ENCODE assay signal across 11 mouse cellular contexts in the genomic region with DNA sequence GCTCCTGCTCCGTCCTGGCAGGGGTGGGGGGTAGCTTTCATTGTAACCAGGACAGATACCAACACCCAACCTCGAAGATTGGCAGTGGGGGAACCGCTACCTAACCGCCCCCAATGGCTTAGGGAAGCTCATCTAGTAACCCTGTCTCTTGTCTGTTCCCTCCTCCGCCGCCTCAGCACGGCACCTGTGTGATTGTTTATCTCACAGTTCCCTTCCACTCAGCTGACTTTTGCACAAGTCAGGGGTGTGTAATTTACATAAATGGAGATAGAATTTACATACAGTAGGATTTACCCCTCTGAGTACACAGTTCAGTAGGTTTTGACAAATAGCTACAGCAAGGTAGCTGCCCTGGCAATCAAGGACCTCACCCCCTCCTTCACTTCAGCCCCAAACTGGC.
"Had no signal": no experiment of that assay in that cellular context is flagged by ENCODE, and none has a peak within 500 bp of the region (broad histone marks: within the 10 kb centered on the region; RNA-seq: fewer than 3 reads in every experiment).

No protein-coding gene starts in this region.

- H3K27ac ChIP-seq: intestine, embryonic 15.5 days; layer of hippocampus, adult 2 months; limb, embryonic 13.5 days; liver, embryonic 14.5 days; neural tube, embryonic 15.5 days had no signal

- DNase-seq: kidney, adult 18-20 months; kidney, postnatal 10 days; kidney, postnatal 4 days had no signal

- H3K4me2 ChIP-seq: intestine, embryonic 15.5 days; limb, embryonic 13.5 days; lung, embryonic 14.5 days; midbrain, embryonic 11.5 days; neural tube, embryonic 15.5 days had no signal

- H3K4me3 ChIP-seq: intestine, embryonic 15.5 days; layer of hippocampus, adult 2 months; limb, embryonic 13.5 days; myocyte; neural tube, embryonic 15.5 days had no signal

- H3K9me3 ChIP-seq: intestine, embryonic 15.5 days; limb, embryonic 13.5 days; neural tube, embryonic 15.5 days had no signal

- H3K9ac ChIP-seq: intestine, embryonic 15.5 days; limb, embryonic 13.5 days; liver, embryonic 14.5 days; lung, embryonic 14.5 days; neural tube, embryonic 15.5 days had no signal

- ATAC-seq: intestine, embryonic 15.5 days had no signal

- H3K36me3 ChIP-seq: intestine, embryonic 15.5 days; limb, embryonic 13.5 days; neural tube, embryonic 15.5 days had no signal

- H3K27me3 ChIP-seq: intestine, embryonic 15.5 days had no signal
